Mouse (Mus musculus): ENCODE results near the gene Tns3. TPM values are rescaled to one million over a fixed set of nuclear protein-coding genes. Genes with fewer than 3 reads are reported as not detected.

Tns3 gene
- total RNA-seq, 2 experiments from 2014 or later: 29.6 to 30.6 TPM

GRCm38 (mm10) chr11:8444759-8445422 is 219.4 kb downstream of the Tns3 start:
- DNase-seq (ENCODE audit: low spot score in 2 of 2): no peak

GRCm38 (mm10) chr11:8443539-8444292 is 220.6 kb downstream of the Tns3 start:
- no peak for DNase-seq (ENCODE audit: low spot score in 2 of 2)

DNA sequence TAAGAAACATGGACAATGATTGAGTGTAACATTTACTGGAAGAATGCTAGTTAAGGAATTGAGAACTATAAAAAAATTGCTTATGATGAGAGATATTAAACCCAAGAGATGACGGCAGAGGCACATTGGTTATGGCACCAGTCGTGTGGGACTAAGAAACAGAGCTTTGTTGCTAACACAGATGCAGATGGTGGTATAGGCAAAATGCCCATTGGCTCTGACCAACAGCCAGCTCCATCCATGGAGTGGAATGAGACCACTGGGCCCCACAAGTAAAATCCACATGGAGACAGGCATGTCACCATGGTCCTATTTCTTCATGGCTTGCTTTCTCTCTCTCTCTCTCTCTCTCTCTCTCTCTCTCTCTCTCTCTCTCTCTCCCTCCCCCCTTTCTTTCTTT is 223.6 kb downstream of the Tns3 start:
- no peak for DNase-seq (ENCODE audit: low spot score in 2 of 2)

- no peak for DNase-seq (ENCODE audit: low spot score in 2 of 2)
These were observed 224.1 kb downstream of the Tns3 start for GRCm38 (mm10) chr11:8440221-8440620.

- no peak for DNase-seq (ENCODE audit: low spot score in 2 of 2)
These were observed 225.3 kb downstream of the Tns3 start for GRCm38 (mm10) chr11:8439035-8439434.

GRCm38 (mm10) chr11:8438269-8438668 is 226.1 kb downstream of the Tns3 start:
- DNase-seq (ENCODE audit: low spot score in 2 of 2): no peak

- DNase-seq (ENCODE audit: low spot score in 2 of 2): no peak
These were observed 229.2 kb downstream of the Tns3 start for GRCm38 (mm10) chr11:8435101-8435500.

DNA sequence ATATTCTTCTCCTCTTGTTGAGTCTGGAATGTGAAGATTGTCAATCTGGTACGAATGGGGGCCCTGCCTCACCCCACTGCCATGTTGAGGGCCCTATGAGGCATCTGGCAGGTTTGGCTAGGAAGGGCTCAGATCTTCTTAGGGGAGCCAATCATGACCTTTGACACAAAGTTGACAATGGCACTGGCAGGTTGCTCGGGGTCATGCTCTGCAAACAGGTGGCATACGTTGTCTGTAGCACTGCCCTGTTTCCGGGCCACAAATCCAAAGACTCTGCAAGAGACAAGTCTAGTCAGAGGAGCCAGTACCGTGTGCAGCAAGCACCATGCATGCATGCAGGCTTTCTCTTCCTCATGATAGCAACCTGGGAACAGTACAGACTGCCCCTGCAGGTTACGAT is 230.0 kb downstream of the Tns3 start:
- DNase-seq (ENCODE audit: low spot score in 2 of 2): no peak

DNA sequence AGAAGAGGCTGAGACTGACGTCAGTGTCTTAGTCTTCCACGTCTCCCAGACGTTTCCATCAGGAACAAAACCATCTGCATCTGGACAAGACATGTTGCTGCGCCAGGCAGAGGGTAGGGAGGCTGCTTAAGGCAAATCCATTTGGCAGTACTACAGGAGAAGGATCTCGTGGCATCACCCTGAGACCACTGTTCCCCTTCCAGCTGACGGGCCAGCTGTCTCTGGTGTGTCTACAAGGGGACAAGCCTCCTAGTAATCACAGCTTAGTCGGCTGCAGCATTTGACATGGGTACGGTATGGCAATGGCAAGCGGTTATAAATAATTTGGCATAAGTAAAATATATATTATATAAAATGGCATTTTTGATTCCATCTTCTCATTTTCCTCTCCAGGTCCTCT is 230.9 kb downstream of the Tns3 start:
- DNase-seq (ENCODE audit: low spot score in 2 of 2): no peak

DNA sequence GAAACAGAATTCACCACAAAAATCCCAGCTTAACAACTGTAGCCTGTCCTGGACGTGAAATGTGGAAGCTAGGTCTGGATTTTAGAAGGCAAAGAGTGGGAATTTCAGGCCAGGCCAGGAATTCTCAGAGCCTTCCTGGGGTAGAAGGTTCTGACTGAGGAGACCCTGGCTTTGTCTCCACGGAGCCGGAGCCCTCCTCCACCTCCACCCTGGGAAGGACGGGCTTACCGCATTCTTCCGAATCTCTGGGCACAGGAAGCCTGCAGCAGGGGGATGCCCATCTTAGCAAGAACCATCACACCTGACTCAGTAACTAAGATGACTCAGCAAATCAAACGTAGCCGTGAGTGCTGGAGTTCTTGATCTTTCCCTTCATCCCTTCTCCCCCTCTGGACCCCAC is 231.4 kb downstream of the Tns3 start:
- DNase-seq (ENCODE audit: low spot score in 2 of 2): no peak

GRCm38 (mm10) chr11:8427660-8428059 is 236.7 kb downstream of the Tns3 start:
- DNase-seq (ENCODE audit: low spot score in 2 of 2): no peak

GRCm38 (mm10) chr11:8425226-8425570 is 239.1 kb downstream of the Tns3 start:
- DNase-seq (ENCODE audit: low spot score in 2 of 2): no peak

- DNase-seq (ENCODE audit: low spot score in 2 of 2): peak; percentile 48 to 74
These were observed 239.8 kb downstream of the Tns3 start for GRCm38 (mm10) chr11:8424342-8425225.

GRCm38 (mm10) chr11:8405225-8405899 is 259.0 kb downstream of the Tns3 start:
- peak; percentile 64 to 77 for DNase-seq (ENCODE audit: low spot score in 2 of 2)

DNA sequence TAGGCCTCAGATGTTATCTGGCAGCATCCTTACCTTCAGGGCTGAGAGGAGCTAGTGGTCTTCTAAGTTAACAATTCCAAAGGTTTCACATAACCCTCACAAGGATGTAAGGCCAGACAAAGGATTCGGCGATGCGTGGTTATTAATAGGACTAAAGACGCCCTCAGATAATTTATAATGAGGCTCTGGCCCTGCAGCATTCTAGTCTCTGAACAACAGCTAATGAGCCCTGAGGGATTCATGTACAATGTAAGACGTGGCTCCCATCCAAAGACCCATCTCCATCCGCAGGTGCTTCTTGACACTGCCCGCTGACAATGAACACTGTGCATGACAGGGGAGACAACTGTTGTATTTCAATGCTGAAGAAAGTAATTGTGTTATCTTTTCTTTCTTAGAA is 263.0 kb downstream of the Tns3 start:
- no peak for DNase-seq (ENCODE audit: low spot score in 2 of 2)

- DNase-seq (ENCODE audit: low spot score in 2 of 2): no peak
These were observed 268.0 kb downstream of the Tns3 start for GRCm38 (mm10) chr11:8396329-8396728.

DNA sequence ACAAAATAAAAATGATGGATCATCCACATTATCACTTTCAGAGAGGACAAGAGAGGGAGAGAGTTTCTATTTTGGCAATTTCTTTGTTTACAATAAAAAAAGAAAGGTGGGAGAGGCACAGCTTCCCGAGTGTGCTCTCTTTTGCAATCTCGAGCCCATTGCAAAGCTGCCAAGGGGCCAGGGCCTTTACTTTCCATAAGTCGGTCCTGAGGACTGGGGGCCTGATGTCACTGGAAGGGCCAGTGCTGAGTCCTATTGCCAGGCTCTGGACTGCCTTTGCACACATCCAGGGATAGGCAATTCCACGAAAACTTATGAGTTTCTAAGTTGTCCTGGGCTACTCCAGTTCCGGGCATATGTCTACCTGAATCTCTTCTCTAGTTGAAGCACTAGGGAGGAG is 272.8 kb downstream of the Tns3 start:
- no peak for DNase-seq (ENCODE audit: low spot score in 2 of 2)

- no peak for DNase-seq (ENCODE audit: low spot score in 2 of 2)
These were observed 278.4 kb downstream of the Tns3 start for GRCm38 (mm10) chr11:8385891-8386405.
